In genomic region chr9:106477649-106478048, GRCm38 (mm10) we compare ENCODE assay signal across 9 mouse cellular contexts. TPM values are rescaled to one million over a fixed set of nuclear protein-coding genes. Genes with fewer than 3 reads are reported as not detected.
DNase-seq lines count a peak whose midpoint lies in the region; ATAC-seq and TF ChIP-seq lines count a peak whose summit lies in the region.
"Had no signal": no experiment of that assay in that cellular context is flagged by ENCODE, and none has a peak within 500 bp of the region (broad histone marks: within the 10 kb centered on the region; RNA-seq: fewer than 3 reads in every experiment).

No protein-coding gene starts in this region.

- no peak for TF ChIP-seq CTCF in E14TG2a.4 (conservative IDR thresholded peaks at IDR 0.05; ENCODE audit: low read length)
- TF ChIP-seq CTCF in embryonic fibroblast, embryonic 13.5 days (IDR thresholded peaks at IDR 0.05; ENCODE audit: borderline replicate concordance, insufficient read depth, low read length), result no peak

- no peak for ATAC-seq in kidney, embryonic 16.5 days (ENCODE audit: low FRiP score, low TSS enrichment)
- no peak for ATAC-seq in limb, embryonic 11.5 days (ENCODE audit: insufficient number of reproducible peaks, low FRiP score, low TSS enrichment, low read depth)
- no peak for ATAC-seq in neural tube, embryonic 13.5 days (ENCODE audit: low read depth)

- peaks cover 16% of the 10 kb centered on the region for H3K36me3 ChIP-seq in kidney, embryonic 16.5 days (ENCODE audit: insufficient read depth, low read length)
- peaks cover 40% of the 10 kb centered on the region for H3K36me3 ChIP-seq in E14TG2a.4 (ENCODE audit: insufficient read depth, low read length)
- H3K36me3 ChIP-seq in limb, embryonic 11.5 days (ENCODE audit: control insufficient read depth, insufficient read depth, low read length), result peaks cover 7% of the 10 kb centered on the region; the same call in 1 of the 2 replicates
- H3K36me3 ChIP-seq in neural tube, embryonic 13.5 days, result peaks cover 23% of the 10 kb centered on the region

- peaks cover 39% of the 10 kb centered on the region for H3K4me1 ChIP-seq in kidney, embryonic 16.5 days (ENCODE audit: insufficient read depth, low read length)
- peaks cover 82% of the 10 kb centered on the region for H3K4me1 ChIP-seq in E14TG2a.4 (replicated peaks; ENCODE audit: low read depth, low read length)
- H3K4me1 ChIP-seq in embryonic fibroblast, embryonic 13.5 days (ENCODE audit: control insufficient read depth, insufficient read depth, low read length), result 0 out of 2 replicates have a peak, but pooled peaks cover 3% of the 10 kb centered on the region
- H3K4me1 ChIP-seq in limb, embryonic 11.5 days (ENCODE audit: control insufficient read depth, insufficient read depth, low read length), result peaks cover 11% of the 10 kb centered on the region
- peaks cover 38% of the 10 kb centered on the region for H3K4me1 ChIP-seq in neural tube, embryonic 13.5 days (replicated peaks)

- H3K4me2 ChIP-seq in kidney, embryonic 16.5 days (replicated peaks; ENCODE audit: low read depth, low read length), result peak overlapping the region; percentile 98
- peak overlapping the region; percentile 95 for H3K4me2 ChIP-seq in limb, embryonic 11.5 days (ENCODE audit: low read depth, severe bottlenecking)
- H3K4me2 ChIP-seq in neural tube, embryonic 13.5 days, result peak overlapping the region; percentile 99

- H3K27ac ChIP-seq in kidney, embryonic 16.5 days (ENCODE audit: low read length), result peak overlapping the region; percentile 39; the same call in 1 of the 2 replicates
- no peak overlapping the region for H3K27ac ChIP-seq in embryonic fibroblast, embryonic 13.5 days (ENCODE audit: insufficient read depth, low read length)
- H3K27ac ChIP-seq in limb, embryonic 11.5 days (replicated peaks; ENCODE audit: low read depth, low read length), result no peak overlapping the region
- no peak overlapping the region for H3K27ac ChIP-seq in neural tube, embryonic 13.5 days (replicated peaks)

- 4% methylated on average over 16 of the region's 16 CpGs for WGBS in kidney, embryonic 16.5 days
- 6% methylated on average over 16 of the region's 16 CpGs for WGBS in limb, embryonic 11.5 days
- WGBS in neural tube, embryonic 13.5 days, result 5% methylated on average over 16 of the region's 16 CpGs

- DNase-seq in kidney, postnatal 4 days, result no peak
- DNase-seq in limb, embryonic 11.5 days (ENCODE audit: low spot score), result no peak
- no peak for DNase-seq in cerebellum, adult 9-11 months
- DNase-seq in Muller cell, postnatal 12 days (ENCODE audit: inconsistent ontology term), result no peak

- peak overlapping the region; percentile 73 for H3K4me3 ChIP-seq in kidney, embryonic 16.5 days (ENCODE audit: low read length)
- peak overlapping the region; percentile 89 for H3K4me3 ChIP-seq in E14TG2a.4 (replicated peaks; ENCODE audit: low read length)
- peak overlapping the region; percentile 99 for H3K4me3 ChIP-seq in embryonic fibroblast, embryonic 13.5 days (ENCODE audit: insufficient read depth, low read length)
- H3K4me3 ChIP-seq in limb, embryonic 11.5 days (ENCODE audit: low read depth, low read length), result peak overlapping the region; percentile 80
- peak overlapping the region; percentile 67 for H3K4me3 ChIP-seq in neural tube, embryonic 13.5 days

- peak overlapping the region; percentile 74 for H3K9ac ChIP-seq in kidney, embryonic 16.5 days (replicated peaks; ENCODE audit: low read length)
- H3K9ac ChIP-seq in limb, embryonic 11.5 days (ENCODE audit: low read length), result peak overlapping the region; percentile 69
- peak overlapping the region; percentile 79 for H3K9ac ChIP-seq in neural tube, embryonic 13.5 days

- H3K9me3 ChIP-seq in kidney, embryonic 16.5 days (ENCODE audit: low read length), result no peaks in the 10 kb centered on the region
- H3K9me3 ChIP-seq in E14TG2a.4 (ENCODE audit: low read length), result no peaks in the 10 kb centered on the region
- H3K9me3 ChIP-seq in limb, embryonic 11.5 days (ENCODE audit: control insufficient read depth, low read length), result no peaks in the 10 kb centered on the region
- H3K9me3 ChIP-seq in neural tube, embryonic 13.5 days, result no peaks in the 10 kb centered on the region

- H3K27me3 ChIP-seq in kidney, embryonic 16.5 days (ENCODE audit: insufficient read depth, low read length), result no peaks in the 10 kb centered on the region
- H3K27me3 ChIP-seq in E14TG2a.4 (ENCODE audit: insufficient read depth, low read length), result no peaks in the 10 kb centered on the region
- H3K27me3 ChIP-seq in limb, embryonic 11.5 days (ENCODE audit: control insufficient read depth, insufficient read depth, low read length), result no peaks in the 10 kb centered on the region
- no peaks in the 10 kb centered on the region for H3K27me3 ChIP-seq in neural tube, embryonic 13.5 days

- TF ChIP-seq POLR2A in embryonic fibroblast, embryonic 13.5 days (IDR thresholded peaks at IDR 0.05; ENCODE audit: low read depth, low read length), result no peak

RNA-seq across cellular contexts. Expression of gene Parp3, which starts 0.9 kb away (rescaled TPM):
- polyA plus RNA-seq in kidney, embryonic 16.5 days (2015; fragmentation: Nextera tagmentation; extraction: Ambion mirVana), result 3.3 and 3.5 TPM in 2 replicates
- 99.0 and 131 TPM in 2 replicates for polyA plus RNA-seq in embryonic fibroblast, embryonic 13.5 days (2011; ENCODE audit: insufficient read length, low read depth, missing spikeins)
- 1.5 and 2.0 TPM in 2 replicates for polyA plus RNA-seq in limb, embryonic 11.5 days (2014; fragmentation: Nextera tagmentation; extraction: Ambion mirVana)
- polyA plus RNA-seq in neural tube, embryonic 13.5 days (2015; fragmentation: Nextera tagmentation; extraction: Ambion mirVana), result 1.3 TPM in 2 replicates

RNA-seq across cellular contexts. Expression of gene Rrp9, which starts 1.9 kb away (rescaled TPM):
- polyA plus RNA-seq in kidney, embryonic 16.5 days (2015; fragmentation: Nextera tagmentation; extraction: Ambion mirVana), result 56.2 and 59.5 TPM in 2 replicates
- polyA plus RNA-seq in embryonic fibroblast, embryonic 13.5 days (2011; ENCODE audit: insufficient read length, low read depth, missing spikeins), result 28.0 and 34.8 TPM in 2 replicates
- polyA plus RNA-seq in limb, embryonic 11.5 days (2014; fragmentation: Nextera tagmentation; extraction: Ambion mirVana), result 55.4 and 55.7 TPM in 2 replicates
- 42.3 and 43.7 TPM in 2 replicates for polyA plus RNA-seq in neural tube, embryonic 13.5 days (2015; fragmentation: Nextera tagmentation; extraction: Ambion mirVana)

RNA-seq across cellular contexts. Expression of gene Gpr62, which starts 11.9 kb away (rescaled TPM):
- 0.31 and 0.41 TPM in 2 replicates for polyA plus RNA-seq in kidney, embryonic 16.5 days (2015; fragmentation: Nextera tagmentation; extraction: Ambion mirVana)
- not detected in 2 replicates for polyA plus RNA-seq in embryonic fibroblast, embryonic 13.5 days (2011; ENCODE audit: insufficient read length, low read depth, missing spikeins)
- 0.24 and 0.58 TPM in 2 replicates for polyA plus RNA-seq in limb, embryonic 11.5 days (2014; fragmentation: Nextera tagmentation; extraction: Ambion mirVana)
- polyA plus RNA-seq in neural tube, embryonic 13.5 days (2015; fragmentation: Nextera tagmentation; extraction: Ambion mirVana), result 0.73 and 0.92 TPM in 2 replicates

RNA-seq across cellular contexts. Expression of gene Iqcf1, which starts 22.1 kb away (rescaled TPM):
- not detected in 2 replicates for polyA plus RNA-seq in kidney, embryonic 16.5 days (2015; fragmentation: Nextera tagmentation; extraction: Ambion mirVana)
- not detected in 2 replicates for polyA plus RNA-seq in embryonic fibroblast, embryonic 13.5 days (2011; ENCODE audit: insufficient read length, low read depth, missing spikeins)
- polyA plus RNA-seq in limb, embryonic 11.5 days (2014; fragmentation: Nextera tagmentation; extraction: Ambion mirVana), result not detected in 2 replicates
- not detected in 2 replicates for polyA plus RNA-seq in neural tube, embryonic 13.5 days (2015; fragmentation: Nextera tagmentation; extraction: Ambion mirVana)
- polyA plus RNA-seq: brain, embryonic 14.5 days had no signal

RNA-seq across cellular contexts. Expression of gene Pcbp4, which starts 24.6 kb away (rescaled TPM):
- 119 and 136 TPM in 2 replicates for polyA plus RNA-seq in kidney, embryonic 16.5 days (2015; fragmentation: Nextera tagmentation; extraction: Ambion mirVana)
- polyA plus RNA-seq in embryonic fibroblast, embryonic 13.5 days (2011; ENCODE audit: insufficient read length, low read depth, missing spikeins), result 115 and 119 TPM in 2 replicates
- 162 and 172 TPM in 2 replicates for polyA plus RNA-seq in limb, embryonic 11.5 days (2014; fragmentation: Nextera tagmentation; extraction: Ambion mirVana)
- 257 and 262 TPM in 2 replicates for polyA plus RNA-seq in neural tube, embryonic 13.5 days (2015; fragmentation: Nextera tagmentation; extraction: Ambion mirVana)

Comparison
In these comparisons a context has a peak if more than half of its experiments do, and no peak if none do; other contexts are left out.
1. RNA of gene Parp3, which starts 0.9 kb away (polyA plus RNA-seq): 99.0 to 131 TPM in embryonic fibroblast, embryonic 13.5 days; 3.3 to 3.5 TPM in kidney, embryonic 16.5 days, 1.5 to 2.0 TPM in limb, embryonic 11.5 days and 1.3 TPM in neural tube, embryonic 13.5 days; every median in the first group is over 10 times any median in the second.
2. Peak in every context shown above with its lines, with median percentiles within 50 percentile points of each other: H3K4me2 ChIP-seq, H3K4me3 ChIP-seq and H3K9ac ChIP-seq.